Mouse (Mus musculus) 416B (cell line): ENCODE measurements at regions not wholly inside any gene's neighbourhood (a gene's known extent, or its start where the extent isn't known, plus 50 kb on each side); places are given as distances from the start of the nearest gene placed in this dataset.

ENCODE experiments used
- DNase-seq: peaks from one replicate; pipeline ENCODE4 v3.0.0; 2011; ENCODE audit warnings: low read depth

DNA sequence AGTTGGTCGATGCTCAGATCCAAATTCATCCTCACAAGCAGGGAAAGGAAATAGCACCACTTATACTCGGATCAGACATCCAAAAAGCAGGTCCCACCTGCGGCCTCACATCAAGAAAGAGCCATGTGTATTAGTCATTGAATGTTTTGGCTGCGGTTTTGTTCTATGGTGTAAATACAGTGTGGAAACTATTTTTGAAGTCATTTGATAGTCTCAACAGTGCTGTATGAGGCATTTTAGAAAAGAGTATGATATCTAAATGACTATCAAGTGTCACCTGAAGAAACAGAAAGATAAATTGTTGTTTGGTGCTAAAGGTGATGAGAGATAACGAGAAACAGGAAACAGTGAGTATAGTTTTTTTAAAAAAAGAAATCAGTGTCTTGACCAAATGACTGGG, 74.7 kb downstream of the Cep44 start:
- DNase-seq, result no peak

GRCm38 (mm10) chr8:56475138-56475537, 75.7 kb downstream of the Cep44 start:
- DNase-seq, result no peak

DNA sequence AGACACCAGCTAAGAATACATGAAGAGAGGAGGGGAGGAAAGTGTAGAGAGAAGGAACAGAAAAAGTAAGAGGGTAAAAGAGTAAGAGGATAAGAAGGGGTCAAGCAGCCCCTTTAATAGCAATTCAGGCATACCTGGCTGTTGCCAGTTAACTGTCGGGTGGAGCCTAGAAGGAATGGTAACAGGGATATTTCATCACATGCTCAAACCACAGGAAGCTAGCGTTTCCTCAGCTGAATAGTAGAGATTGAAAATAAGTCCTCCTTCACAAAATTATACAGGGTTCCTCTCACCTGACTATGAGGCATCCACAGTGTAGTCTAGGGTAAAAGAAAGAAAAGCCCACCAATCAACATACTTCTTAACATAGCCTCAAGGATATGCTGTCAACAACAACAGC, 76.5 kb downstream of the Cep44 start:
- peak; percentile 37 for DNase-seq

DNA sequence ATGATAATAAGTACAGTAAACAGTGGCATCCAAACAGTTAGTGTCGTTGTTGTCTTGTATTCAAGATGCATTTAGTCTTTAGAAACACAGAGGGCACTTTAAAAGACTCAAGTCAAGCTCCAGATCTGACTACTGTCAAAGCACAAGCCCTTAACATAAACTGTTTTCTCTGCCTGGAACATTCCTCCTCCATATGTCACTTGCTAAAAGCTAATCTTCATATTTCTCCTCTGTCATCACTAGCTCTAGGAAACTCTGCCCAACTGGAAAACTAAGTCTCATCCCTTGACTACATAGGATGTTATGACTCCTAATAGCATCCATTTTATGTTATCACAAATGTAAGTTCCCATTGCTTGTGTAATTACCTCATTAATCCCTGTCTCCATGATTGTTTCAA, 85.8 kb downstream of the Cep44 start:
- no peak for DNase-seq

DNA sequence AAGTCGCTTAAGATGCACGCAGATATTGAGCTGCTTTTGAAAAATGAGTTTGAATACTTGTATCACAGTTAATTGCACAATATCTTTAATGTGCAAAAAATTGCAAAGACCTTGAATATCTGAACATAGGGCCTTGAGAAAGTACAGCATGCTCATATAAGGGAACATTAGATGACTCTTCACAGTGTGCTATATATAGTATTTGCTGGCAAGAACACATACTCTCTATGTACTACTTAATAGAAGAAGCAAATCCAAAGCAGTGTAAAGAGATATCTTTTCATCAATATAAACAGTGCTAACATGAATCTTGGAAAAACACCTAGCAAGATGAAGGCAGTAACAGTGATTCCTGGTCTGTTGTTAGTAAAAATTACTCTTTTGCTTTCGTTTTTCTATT, 99.9 kb downstream of the Cep44 start:
- no peak for DNase-seq

- DNase-seq, result no peak
These were observed 107.2 kb downstream of the Cep44 start for GRCm38 (mm10) chr8:56443676-56444075.

DNA sequence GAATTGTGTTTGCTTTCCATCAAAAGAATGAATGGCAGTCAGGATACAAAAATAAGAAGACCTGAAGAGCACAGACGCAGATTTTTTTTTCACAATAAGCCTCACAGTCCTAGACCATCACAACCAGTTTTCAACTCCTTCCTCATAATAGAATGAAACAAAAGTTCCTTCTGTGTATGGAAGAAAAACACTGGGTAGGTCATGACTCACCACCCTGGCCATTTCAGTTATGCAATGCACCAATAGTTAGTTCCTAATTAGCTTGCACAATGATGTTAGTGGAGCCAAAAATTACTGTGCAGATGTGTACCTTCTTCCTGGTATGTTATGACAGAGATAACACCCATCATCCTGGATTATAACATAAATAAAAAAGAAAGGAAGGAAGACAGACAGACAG, 111.4 kb downstream of the Cep44 start:
- DNase-seq, result peak; percentile 76

- DNase-seq, result no peak
These were observed 116.0 kb downstream of the Cep44 start for GRCm38 (mm10) chr8:56434826-56435225.

- no peak for DNase-seq
These were observed 117.6 kb downstream of the Hpgd start for GRCm38 (mm10) chr8:56412026-56412425.

GRCm38 (mm10) chr8:56410412-56410811, 116.0 kb downstream of the Hpgd start:
- no peak for DNase-seq

GRCm38 (mm10) chr8:56407267-56407666, 112.9 kb downstream of the Hpgd start:
- no peak for DNase-seq

GRCm38 (mm10) chr8:56406317-56406716, 111.9 kb downstream of the Hpgd start:
- DNase-seq, result no peak

- no peak for DNase-seq
These were observed 103.2 kb downstream of the Hpgd start for GRCm38 (mm10) chr8:56397611-56398010.

DNA sequence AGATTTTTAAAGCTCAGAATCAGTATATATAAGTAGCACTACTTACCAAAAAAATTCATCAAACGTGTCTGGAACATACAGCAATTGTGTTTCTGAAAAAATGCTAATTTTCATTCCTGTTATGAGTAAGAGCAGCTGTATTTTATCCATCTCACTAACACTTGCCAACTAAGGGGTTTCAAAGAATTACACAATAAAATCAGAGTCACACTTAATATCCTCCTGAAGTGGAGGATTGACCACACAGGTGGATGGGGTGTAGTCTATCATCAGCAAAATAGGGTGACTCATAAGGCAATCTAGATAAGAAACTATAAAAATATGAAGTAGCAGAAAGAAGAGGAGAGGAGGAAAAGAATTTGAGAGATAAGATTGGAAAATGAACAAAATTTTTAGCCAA, 102.0 kb downstream of the Hpgd start:
- no peak for DNase-seq

DNA sequence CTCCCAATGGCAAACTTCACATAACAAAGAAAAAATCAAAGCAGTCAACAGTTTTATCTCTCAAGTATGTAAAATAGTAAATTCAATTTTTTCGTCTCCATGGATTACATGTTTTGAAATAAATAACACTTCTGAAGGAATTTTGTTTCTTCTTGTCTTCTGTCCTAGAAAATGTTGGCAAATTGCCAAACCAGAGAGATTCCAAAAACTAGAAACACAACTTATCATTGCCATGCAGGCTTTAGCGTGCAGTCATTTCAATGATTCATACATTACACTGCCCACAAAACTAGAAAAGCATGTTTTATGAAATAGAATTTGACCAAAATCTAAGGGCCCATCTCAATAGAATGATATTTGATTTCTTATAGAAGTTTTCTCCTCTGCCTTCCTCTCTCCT, 98.2 kb downstream of the Hpgd start:
- peak; percentile 4 for DNase-seq

GRCm38 (mm10) chr8:56392158-56392557, 97.8 kb downstream of the Hpgd start:
- DNase-seq, result no peak
